Mouse (Mus musculus) lung, postnatal 0 days (tissue): ENCODE results near the gene Elp1. TPM values are rescaled to one million over a fixed set of nuclear protein-coding genes. Genes with fewer than 3 reads are reported as not detected.
A peak's percentile ranks its signal among the peaks of the same experiment; 100 is the strongest.

ENCODE experiments used
- ATAC-seq: fragments of 200-750 bp; cut with Nextera tagmentation; 2 replicates; pipeline ENCODE4 v1.8.0; 2017; ENCODE audit warnings: moderate library complexity
- DNase-seq: peaks from one replicate; pipeline ENCODE4 v3.0.0-alpha.2; 2016; ENCODE audit warnings: low spot score
- H3K27ac ChIP-seq: fragments of 300-500 bp; sonication (generic); 2 replicates; pipeline ENCODE4 v1.5.1; 2014; ENCODE audit warnings: antibody characterized with exemption, mild to moderate bottlenecking, low read length, mixed read lengths
- H3K27me3 ChIP-seq: fragments of 300-500 bp; sonication (generic); replicated peaks from 2 replicates; pipeline ENCODE4 v1.6.1; 2014; ENCODE audit warnings: low read length, mixed read lengths; ENCODE audit not compliant: insufficient read depth
- H3K36me3 ChIP-seq: fragments of 300-500 bp; sonication (generic); 2 replicates; pipeline ENCODE4 v1.6.1; 2014; ENCODE audit warnings: low read length, mixed read lengths; ENCODE audit not compliant: insufficient read depth
- H3K4me1 ChIP-seq: fragments of 300-500 bp; sonication (generic); 2 replicates; pipeline ENCODE4 v1.6.1; 2014; ENCODE audit warnings: antibody characterized with exemption, low read depth, low read length, mixed read lengths; ENCODE audit not compliant: insufficient read depth
- H3K4me2 ChIP-seq: fragments of 300-500 bp; sonication (generic); replicated peaks from 2 replicates; pipeline ENCODE4 v1.6.1; 2014; ENCODE audit warnings: low read depth, mild to moderate bottlenecking, low read length, moderate library complexity, mixed read lengths
- H3K4me3 ChIP-seq: fragments of 300-500 bp; sonication (generic); 2 replicates; pipeline ENCODE4 v1.5.1; 2014; ENCODE audit warnings: low read depth, low read length
- H3K9ac ChIP-seq: fragments of 300-500 bp; sonication (generic); replicated peaks from 2 replicates; pipeline ENCODE4 v1.6.1; 2014; ENCODE audit warnings: low read depth, mild to moderate bottlenecking
- H3K9me3 ChIP-seq: fragments of 300-500 bp; sonication (generic); 2 replicates; pipeline ENCODE4 v1.6.1; 2016; ENCODE audit warnings: low read length, mixed read lengths
- CTCF ChIP-seq: IDR thresholded peaks from 2 replicates; pipeline ENCODE4 v1.5.1; 2016; ENCODE audit warnings: antibody characterized with exemption, mild to moderate bottlenecking
- EP300 ChIP-seq: IDR thresholded peaks from 2 replicates; pipeline ENCODE4 v1.6.1; 2016; ENCODE audit warnings: antibody characterized with exemption, mild to moderate bottlenecking, control low read depth
- WGBS: fragments of 180-500 bp; shearing (Covaris S2); extraction: QIAGEN DNeasy Blood & Tissue Kit; methylation state at CpG from one replicate; pipeline ENCODE4 v1.1.7; 2014; 5-methylcytosine and 5-hydroxymethylcytosine counted together
- polyA plus RNA-seq: library from polyadenylated mRNA; unstranded; fragments of >200 nt; fragmentation: Nextera tagmentation; extraction: Ambion mirVana; gene quantifications from 2 replicates; pipeline ENCODE4 v1.2.1, GENCODE M21; 2015

Gene Elp1
- polyA plus RNA-seq, 1 experiment from 2014 or later = 16.4 TPM

GRCm38 (mm10) chr4:56843963-56844362, 41.8 kb upstream of the Elp1 start:
- 86% methylated on average over 2 of the region's 2 CpGs for WGBS

GRCm38 (mm10) chr4:56842501-56842900, 40.4 kb upstream of the Elp1 start:
- Histone ChIP-seq H3K27ac (no peak overlapping the region), H3K4me3 (no peak overlapping the region), H3K9ac (no peak overlapping the region), H3K4me2 (no peak overlapping the region), H3K27me3 (no peaks in the 10 kb centered on the region), H3K4me1 (no peaks in the 10 kb centered on the region), H3K9me3 (no peaks in the 10 kb centered on the region), H3K36me3 (0 out of 2 replicates have a peak, but pooled peaks cover 7% of the 10 kb centered on the region)
- ATAC-seq (no peak), DNase-seq (no peak)
- WGBS = 73% methylated on average over 7 of the region's 7 CpGs
- TF ChIP-seq CTCF (no peak), EP300 (no peak)

More at GRCm38 (mm10) chr4:56843963-56844362, 41.8 kb upstream of the Elp1 start:
- DNase-seq (no peak), ATAC-seq (no peak)
- Histone ChIP-seq H3K4me1 (no peaks in the 10 kb centered on the region), H3K36me3 (0 out of 2 replicates have a peak, but pooled peaks cover 7% of the 10 kb centered on the region), H3K27ac (no peak overlapping the region), H3K27me3 (no peaks in the 10 kb centered on the region), H3K9me3 (no peaks in the 10 kb centered on the region), H3K4me2 (no peak overlapping the region), H3K9ac (no peak overlapping the region), H3K4me3 (no peak overlapping the region)
- TF ChIP-seq EP300 = no peak
- peak; percentile 35; the same call in 1 of the 2 replicates for TF ChIP-seq CTCF

GRCm38 (mm10) chr4:56840297-56840696, 38.2 kb upstream of the Elp1 start:
- Histone ChIP-seq H3K4me2 (no peak overlapping the region), H3K4me1 (no peaks in the 10 kb centered on the region), H3K4me3 (no peak overlapping the region), H3K27ac (no peak overlapping the region), H3K27me3 (no peaks in the 10 kb centered on the region), H3K9ac (no peak overlapping the region), H3K36me3 (0 out of 2 replicates have a peak, but pooled peaks cover 7% of the 10 kb centered on the region), H3K9me3 (no peaks in the 10 kb centered on the region)
- DNase-seq (no peak), ATAC-seq (no peak)
- TF ChIP-seq EP300 = no peak
- TF ChIP-seq CTCF = no peak
- 52% methylated on average over 3 of the region's 3 CpGs for WGBS

- Histone ChIP-seq H3K4me1 (no peaks in the 10 kb centered on the region), H3K9ac (no peak overlapping the region), H3K27ac (no peak overlapping the region), H3K27me3 (no peaks in the 10 kb centered on the region), H3K9me3 (no peaks in the 10 kb centered on the region), H3K4me3 (no peak overlapping the region), H3K36me3 (peaks cover 4% of the 10 kb centered on the region; the same call in 1 of the 2 replicates), H3K4me2 (no peak overlapping the region)
- ATAC-seq = no peak
- DNase-seq = no peak
- WGBS = 67% methylated on average over 6 of the region's 6 CpGs
- TF ChIP-seq CTCF (no peak), EP300 (no peak)
Measured at GRCm38 (mm10) chr4:56837661-56838060, 35.5 kb upstream of the Elp1 start.

GRCm38 (mm10) chr4:56831998-56832397, 29.9 kb upstream of the Elp1 start:
- H3K27ac ChIP-seq = no peak overlapping the region
- no peak for ATAC-seq
- no peaks in the 10 kb centered on the region for H3K27me3 ChIP-seq
- no peak for TF ChIP-seq CTCF
- no peak for TF ChIP-seq EP300
- no peaks in the 10 kb centered on the region for H3K4me1 ChIP-seq
- no peak overlapping the region for H3K4me3 ChIP-seq
- H3K36me3 ChIP-seq = peaks cover 2% of the 10 kb centered on the region; the same call in 1 of the 2 replicates
- 69% methylated on average over 7 of the region's 7 CpGs for WGBS
- H3K9me3 ChIP-seq = no peaks in the 10 kb centered on the region
- no peak overlapping the region for H3K9ac ChIP-seq
- no peak overlapping the region for H3K4me2 ChIP-seq
- DNase-seq = no peak

GRCm38 (mm10) chr4:56831013-56831609, 29.0 kb upstream of the Elp1 start:
- Histone ChIP-seq H3K9ac (no peak overlapping the region), H3K27ac (no peak overlapping the region), H3K27me3 (no peaks in the 10 kb centered on the region), H3K36me3 (peaks cover 2% of the 10 kb centered on the region; the same call in 1 of the 2 replicates), H3K4me2 (no peak overlapping the region), H3K9me3 (no peaks in the 10 kb centered on the region), H3K4me1 (no peaks in the 10 kb centered on the region), H3K4me3 (no peak overlapping the region)
- DNase-seq (peak; percentile 32), ATAC-seq (peak; percentile 40)
- 30% methylated on average over 13 of the region's 13 CpGs for WGBS
- TF ChIP-seq EP300 (no peak), CTCF (no peak)
